Mouse (Mus musculus): Measurements from ENCODE around the gene Cnnm3.

Cnnm3 gene

DNA sequence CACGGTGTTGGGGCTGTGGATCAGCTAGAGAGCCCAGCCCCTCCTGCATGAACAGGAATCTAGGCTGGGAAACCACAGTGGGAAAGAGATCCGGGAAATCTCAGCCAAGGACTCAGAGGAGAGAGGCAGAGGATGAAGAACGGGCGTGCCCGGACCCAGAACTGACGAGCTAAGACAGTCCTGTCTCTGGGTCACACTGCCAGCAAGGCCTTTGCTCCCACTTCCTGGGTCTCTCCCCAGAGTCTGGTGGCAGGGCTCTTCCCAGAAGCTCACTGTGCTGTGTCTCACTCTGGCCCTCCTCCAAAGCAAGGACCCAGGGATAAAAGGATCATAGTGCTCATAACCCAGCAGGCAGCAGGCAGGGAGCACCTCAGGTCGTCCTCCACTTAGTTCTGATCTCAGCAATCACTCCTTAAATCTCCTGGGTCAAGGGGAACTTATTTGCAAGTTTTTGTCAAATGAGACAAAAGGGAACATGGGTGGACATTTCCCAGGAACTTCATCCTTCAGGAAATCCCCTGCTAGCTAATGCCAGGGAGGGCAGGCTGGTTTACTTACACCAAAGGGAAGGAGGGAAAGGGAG is 58.1 kb downstream of the Cnnm3 start:
- ChIA-PET POLR2A (interaction anchor here (0.6 to 7.3 kb wide), 19 partner anchors 8 to 111 kb away, joined by 3 to 57 read pairs (median 5); partner anchors contain the start of genes Sema4c (in 2 of the 4) and Ankrd39 (in 1 of the 4)), CTCF (interaction anchor here in 2 of 4 experiments (0.6 to 3.7 kb wide), 9 partner anchors 10 to 114 kb away, joined by 3 to 28 read pairs (median 4); partner anchors contain the start of genes Ankrd39 (in 2 of the 2) and Sema4c (in 1 of the 2))

DNA sequence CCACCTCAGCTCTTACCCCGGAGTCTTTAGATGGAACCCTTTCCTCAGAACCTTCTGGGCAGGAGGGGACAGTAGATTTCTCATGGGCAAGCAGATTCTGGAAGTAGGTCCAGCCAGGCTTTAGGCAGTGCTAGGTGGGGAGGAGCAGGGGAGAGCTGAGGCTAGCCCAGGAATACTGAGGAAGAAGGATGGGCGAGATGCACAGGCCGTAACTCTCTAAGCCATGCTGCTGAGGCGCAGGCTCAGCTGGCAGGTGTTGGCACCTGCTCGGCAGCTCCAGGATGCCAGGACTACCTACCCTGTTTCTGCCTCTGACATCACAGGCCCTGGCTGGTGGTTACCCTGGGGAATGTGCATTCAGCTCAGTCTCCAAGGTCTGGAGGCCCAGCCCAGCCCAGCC is 58.7 kb downstream of the Cnnm3 start:
- ChIA-PET CTCF (interaction anchor here in 2 of 4 experiments (0.6 to 3.4 kb wide), 6 partner anchors 10 to 114 kb away, joined by 3 to 28 read pairs (median 4); partner anchors contain the start of gene Ankrd39 (in 2 of the 2)), POLR2A (interaction anchor here (0.6 to 7.3 kb wide), 20 partner anchors 9 to 247 kb away, joined by 3 to 57 read pairs (median 4); partner anchors contain the start of genes Sema4c (in 2 of the 4) and Ankrd39 (in 1 of the 4))

DNA sequence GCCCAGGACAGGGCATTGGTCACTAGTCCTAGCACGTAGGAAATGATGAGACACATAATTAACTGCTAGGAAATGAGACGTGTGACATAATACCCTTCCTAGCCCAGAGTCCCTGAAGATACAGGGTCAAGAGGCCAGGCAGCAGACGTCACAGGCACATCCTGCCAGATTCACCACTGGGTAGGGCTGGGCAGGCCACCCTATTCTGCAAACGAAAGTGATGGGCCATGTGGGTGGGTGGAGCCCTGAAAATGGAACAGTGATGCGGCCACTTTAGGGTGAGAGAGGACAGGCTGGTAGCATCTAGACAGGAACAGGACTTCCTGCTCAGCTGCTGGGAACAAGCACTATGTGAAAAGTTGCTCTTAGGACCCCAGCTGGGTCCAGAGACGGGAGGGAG is 60.0 kb downstream of the Cnnm3 start:
- ChIA-PET CTCF (interaction anchor here in 2 of 4 experiments (0.6 to 1.9 kb wide), 2 partner anchors 24 to 44 kb away, joined by 5 to 6 read pairs; partner anchors contain the start of gene Ankrd39 (in 1 of the 2)), POLR2A (interaction anchor here in 2 of 4 experiments (0.9 to 7.3 kb wide), 9 partner anchors 7 to 123 kb away, joined by 3 to 57 read pairs (median 10); partner anchors contain the start of genes Sema4c (in 2 of the 2) and Fam178b (in 1 of the 2))

DNA sequence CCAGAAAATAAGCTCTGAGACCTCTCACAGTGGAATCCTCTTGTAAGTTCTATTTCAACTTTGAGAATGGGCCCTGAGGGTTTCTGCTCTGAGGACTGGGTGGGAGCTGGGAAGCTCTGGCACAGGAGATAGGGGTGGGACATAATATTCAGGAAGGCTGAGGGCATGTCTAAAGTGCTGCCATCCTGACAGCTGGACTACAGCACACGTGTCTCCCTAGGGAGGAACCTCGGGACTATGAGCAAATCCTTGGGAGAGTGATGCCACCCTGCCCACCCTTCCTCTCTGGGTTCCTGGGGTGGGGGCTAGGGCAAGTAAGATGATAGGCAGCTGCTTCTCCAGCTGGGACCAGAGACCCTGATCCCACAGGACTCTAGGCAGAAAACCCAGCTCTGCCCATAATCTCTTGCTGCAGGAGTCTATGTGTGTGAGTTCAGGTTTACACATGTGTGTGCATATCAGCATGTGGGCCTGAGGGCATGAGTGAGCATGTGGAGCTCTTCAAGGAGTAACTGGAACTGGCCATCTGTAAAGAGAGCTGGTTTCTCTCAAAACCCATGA is 60.6 kb downstream of the Cnnm3 start:
- ChIA-PET POLR2A (interaction anchor here in 2 of 4 experiments (0.6 to 7.3 kb wide), 6 partner anchors 7 to 110 kb away, joined by 3 to 57 read pairs (median 7); partner anchors contain the start of genes Ankrd39 (in 1 of the 2), Fam178b (in 1 of the 2) and Sema4c (in 1 of the 2)), CTCF (interaction anchor here in 3 of 4 experiments (0.5 to 1.8 kb wide), 4 partner anchors 25 to 668 kb away, joined by 3 to 5 read pairs (median 5); partner anchors contain the start of genes Ankrd23 (in 1 of the 3) and Ankrd39 (in 1 of the 3))

DNA sequence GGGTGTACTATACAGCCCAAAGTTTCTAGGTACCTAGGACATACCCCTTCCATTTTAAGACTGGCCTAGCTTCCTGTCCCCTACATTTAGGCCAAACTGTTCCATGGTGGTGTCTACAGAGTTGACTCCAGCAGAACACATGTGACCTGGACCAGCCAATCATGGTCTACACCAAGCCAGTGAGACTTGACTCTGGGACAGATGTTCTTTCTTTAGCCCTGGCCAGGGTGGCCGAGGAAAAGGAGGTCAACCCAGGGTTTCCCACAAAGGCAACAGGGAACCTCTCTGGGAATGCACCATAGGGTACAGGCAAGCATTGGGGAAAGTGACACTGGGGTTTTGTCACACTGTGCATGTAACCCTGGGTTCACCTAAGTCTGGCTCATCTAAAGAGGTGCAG is 61.0 kb downstream of the Cnnm3 start:
- ChIA-PET POLR2A (interaction anchor here in 1 of 4 experiments (0.6 to 7.3 kb wide), 2 partner anchors 14 to 26 kb away, joined by 4 to 57 read pairs; partner anchors contain the start of genes Ankrd39 and Sema4c), CTCF (interaction anchor here in 2 of 4 experiments (0.5 to 1.8 kb wide), 2 partner anchors 25 to 667 kb away, joined by 5 read pairs; partner anchors contain the start of gene Ankrd39 (in 1 of the 2))

DNA sequence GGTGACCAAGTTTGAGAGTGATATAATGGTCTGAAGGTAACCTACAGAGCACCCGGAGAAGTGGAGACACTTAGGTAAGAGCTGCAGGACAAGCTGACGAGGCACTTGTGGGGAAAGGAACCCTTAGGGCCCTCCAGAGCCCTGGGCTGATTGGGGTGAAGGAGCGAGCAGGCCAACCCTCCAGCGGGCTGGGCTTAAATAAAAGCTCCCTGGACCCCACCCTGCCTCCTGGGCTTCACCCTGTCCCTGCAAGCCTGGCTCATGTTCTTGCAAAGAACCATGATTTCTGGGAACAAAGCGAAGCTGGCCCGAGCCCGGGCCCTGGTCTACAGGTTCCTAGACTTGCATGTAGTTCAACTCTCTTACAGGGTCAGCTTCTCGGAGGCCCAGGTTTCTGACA is 61.9 kb downstream of the Cnnm3 start:
- POLR2A ChIA-PET = interaction anchor here in 2 of 4 experiments (0.5 to 1.3 kb wide), 4 partner anchors 10 to 95 kb away, joined by 3 to 4 read pairs (median 4); partner anchors contain the start of gene Sema4c (in 1 of the 2)

DNA sequence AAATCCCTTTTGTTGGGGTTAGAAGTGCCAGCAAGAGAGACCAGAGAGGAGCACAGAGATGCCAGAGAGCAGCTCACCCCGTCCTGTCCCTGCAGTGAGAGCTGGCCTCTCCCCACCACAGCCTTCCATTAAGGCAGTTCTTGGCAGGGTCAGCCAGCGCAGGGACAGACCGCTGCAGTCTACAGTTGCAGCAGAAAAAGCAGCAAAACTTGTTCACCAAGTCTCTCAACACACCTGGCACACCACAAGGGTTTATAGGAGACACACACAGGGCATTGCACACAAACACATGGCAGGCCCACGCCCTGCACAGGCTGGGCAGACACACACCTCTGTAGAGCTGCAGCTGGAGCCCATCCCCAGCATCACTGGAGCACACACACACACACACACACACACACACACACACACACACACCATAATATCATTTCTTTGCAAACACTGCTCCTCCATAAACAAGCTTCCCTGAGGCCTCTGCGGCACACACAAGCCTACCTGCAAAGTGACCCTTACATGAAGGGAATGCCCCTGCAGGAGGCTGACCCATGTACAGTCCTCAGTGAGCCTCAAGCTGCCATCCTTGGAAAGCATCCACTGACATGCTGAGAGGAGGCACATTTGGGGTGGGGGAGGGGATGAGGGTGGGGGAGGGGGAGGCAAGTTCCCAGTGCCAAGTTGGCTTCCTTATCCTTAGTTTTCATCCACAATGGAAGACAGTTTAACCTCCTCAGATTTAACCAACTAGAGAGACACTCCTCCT is 62.7 kb downstream of the Cnnm3 start:
- ChIA-PET POLR2A (interaction anchor here in 3 of 4 experiments (0.5 to 2.9 kb wide), 8 partner anchors 9 to 103 kb away, joined by 3 to 13 read pairs (median 3); partner anchors contain the start of gene Sema4c (in 1 of the 3)), CTCF (interaction anchor here in 2 of 4 experiments (0.6 to 1.0 kb wide), 5 partner anchors 14 to 198 kb away, joined by 3 to 9 read pairs (median 3); partner anchors contain the start of gene Ankrd39 (in 1 of the 2))

More for the DNA sequence above, 61.9 kb downstream of the Cnnm3 start:
- CTCF ChIA-PET = interaction anchor here in 2 of 4 experiments (0.6 to 1.8 kb wide), 3 partner anchors 15 to 26 kb away, joined by 3 to 5 read pairs (median 3); partner anchors contain the start of gene Ankrd39 (in 2 of the 2)

DNA sequence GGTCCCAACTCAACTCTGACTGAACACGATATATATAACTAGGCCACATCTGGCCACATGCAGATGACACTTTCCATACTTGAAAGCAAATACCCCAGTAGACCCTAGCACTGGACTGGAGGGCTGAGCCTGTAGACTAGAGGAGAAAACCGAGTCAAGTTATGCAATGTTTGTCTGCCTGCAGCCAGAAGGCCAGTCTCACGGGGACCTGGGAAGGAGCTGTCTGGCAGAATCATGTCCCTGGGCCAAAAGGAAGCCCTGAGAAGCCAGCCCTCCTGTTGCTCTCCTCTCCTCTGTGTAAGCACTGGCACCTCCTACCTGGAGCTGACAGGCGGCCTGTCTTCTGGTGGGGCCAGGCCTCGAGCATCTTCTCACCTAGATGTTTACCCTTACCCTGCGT is 63.7 kb downstream of the Cnnm3 start:
- POLR2A ChIA-PET = interaction anchor here in 1 of 4 experiments (1.1 to 2.9 kb wide), 3 partner anchors 12 to 28 kb away, joined by 3 to 13 read pairs (median 8); partner anchors contain the start of genes Ankrd39 and Sema4c
- CTCF ChIA-PET = interaction anchor here (0.5 to 1.5 kb wide), 4 partner anchors 19 to 753 kb away, joined by 3 to 7 read pairs (median 4); partner anchors contain the start of gene Ankrd39 (in 1 of the 4)

DNA sequence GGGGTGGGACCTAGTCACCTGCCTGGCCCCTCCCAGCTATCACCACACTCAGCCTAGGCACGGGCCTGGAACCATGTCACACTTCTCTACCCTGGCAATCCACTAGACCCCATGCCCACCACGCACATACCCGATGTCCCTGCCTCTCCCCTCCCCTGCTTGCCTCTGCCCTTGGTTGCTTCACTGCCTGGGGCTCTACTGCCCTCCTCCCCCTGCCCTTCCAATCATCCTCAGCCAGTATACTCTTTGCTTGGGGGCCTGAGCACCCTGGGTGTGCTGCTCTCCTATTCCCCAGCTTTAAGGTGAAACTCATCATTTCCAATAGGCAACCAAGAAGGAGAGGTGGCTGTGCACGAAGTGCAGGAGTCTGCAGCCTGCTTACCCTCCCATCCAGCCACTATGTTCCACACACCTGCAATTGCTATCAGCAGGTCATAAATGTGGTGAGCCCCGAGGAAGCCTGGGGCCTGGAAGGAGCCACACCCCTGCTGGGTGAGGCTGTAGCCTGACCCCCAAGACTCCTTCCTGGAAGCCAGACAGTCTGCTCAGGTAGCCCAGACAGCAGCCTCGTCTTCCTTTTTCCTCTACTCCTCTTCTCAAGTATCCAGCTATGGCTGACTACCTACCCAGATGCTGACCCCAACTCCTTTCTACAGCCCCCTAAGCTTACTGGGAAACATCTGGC is 65.5 kb downstream of the Cnnm3 start:
- ChIA-PET CTCF (interaction anchor here in 2 of 4 experiments (0.6 to 1.4 kb wide), 2 partner anchors 29 to 30 kb away, joined by 3 to 7 read pairs; partner anchors contain the start of gene Ankrd39 (in 1 of the 2)), POLR2A (interaction anchor here in 3 of 4 experiments (0.6 to 3.8 kb wide), 8 partner anchors 8 to 31 kb away, joined by 3 to 34 read pairs (median 8); partner anchors contain the start of genes Ankrd39 (in 1 of the 3) and Sema4c (in 1 of the 3))
